Mouse (Mus musculus) erythroblast, embryonic 14.5 days (primary cell): Measurements from ENCODE around the gene Slc30a2.

Experiments used
- GATA1 ChIP-seq: IDR thresholded peaks from 2 replicates; pipeline ENCODE4 v1.6.1; 2012; ENCODE audit warnings: low read length, inconsistent platforms, mixed read lengths
- TAL1 ChIP-seq: IDR thresholded peaks from 3 replicates; pipeline ENCODE4 v1.6.1; 2012; ENCODE audit warnings: low read length, inconsistent platforms, mixed read lengths

DNA sequence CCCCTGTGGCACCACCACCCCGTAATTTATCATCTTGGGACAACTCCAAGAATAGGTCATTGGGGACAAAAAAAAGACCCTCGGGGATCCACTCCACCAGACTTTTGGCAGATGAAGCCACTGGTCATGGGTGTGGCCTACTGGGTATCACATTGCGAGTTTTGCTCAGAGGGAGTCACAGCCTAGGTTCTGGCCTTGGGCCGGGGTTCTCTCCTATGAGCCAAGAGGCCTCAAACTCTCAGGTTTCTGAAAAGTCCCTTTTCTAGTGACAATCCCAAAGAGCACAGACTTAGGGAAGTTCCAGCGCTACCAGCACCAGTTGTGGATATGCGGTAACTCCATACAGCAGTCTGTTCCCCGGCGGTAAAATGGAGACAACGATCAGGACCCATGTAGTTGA lies 32.3 kb upstream of the Slc30a2 start:
- TF ChIP-seq GATA1 (no peak), TAL1 (no peak)
